Mouse (Mus musculus) cerebellum, adult 2 months (tissue): ENCODE results near the gene Nr1h3.

ENCODE experiments used
- CTCF ChIP-seq: fragments of 200-500 bp; IDR thresholded peaks from 2 replicates; pipeline ENCODE4 v1.5.1; 2011; ENCODE audit warnings: low read depth, mild to moderate bottlenecking, control low read depth, low read length, moderate library complexity, borderline replicate concordance; ENCODE audit not compliant: insufficient read depth
- POLR2A ChIP-seq: fragments of 200-500 bp; IDR thresholded peaks from 2 replicates; pipeline ENCODE4 v1.6.1; 2011; ENCODE audit warnings: low read length, control low read depth, borderline replicate concordance; ENCODE audit not compliant: insufficient read depth

DNA sequence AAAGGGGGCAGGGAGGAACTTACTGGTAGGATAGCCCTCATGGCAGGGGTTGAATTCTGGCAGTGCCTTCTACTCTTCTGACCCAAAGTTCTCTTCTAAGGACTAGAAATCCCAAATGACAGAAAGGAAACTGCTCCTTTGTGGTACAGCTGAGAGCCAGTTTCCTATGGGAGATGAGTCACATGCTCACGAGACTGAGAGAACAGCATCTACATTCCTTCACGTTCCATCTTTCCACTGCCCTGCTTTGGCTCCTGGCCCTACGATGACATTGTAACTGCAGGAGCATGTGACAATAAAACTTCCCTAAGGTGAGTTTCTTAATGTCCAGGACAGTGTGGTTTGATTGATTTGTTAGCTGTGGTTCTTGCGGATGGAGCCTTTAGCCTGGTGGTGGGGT, 45.7 kb upstream of the Nr1h3 start:
- no peak for TF ChIP-seq POLR2A
- TF ChIP-seq CTCF = no peak
